Mouse (Mus musculus): Measurements from ENCODE around the gene 3110009E18Rik. TPM values are rescaled to one million over a fixed set of nuclear protein-coding genes. Genes with fewer than 3 reads are reported as not detected.

3110009E18Rik gene
- polyA plus RNA-seq (2021; fragmentation: Nextera tagmentation): 13.3 and 15.9 TPM in 2 replicates
- long read RNA-seq, experiment 1, partial matches to known transcripts: 0 of 8 reads
- long read RNA-seq, experiment 1, other reads (novel, unspliced or antisense): 2 of 8 reads
- long read RNA-seq, experiment 2, partial matches to known transcripts: 0 of 1 reads
- long read RNA-seq, experiment 2, other reads (novel, unspliced or antisense): 1 of 1 reads

GRCm38 (mm10) chr1:120120969-120121811 lies at the start of gene 3110009E18Rik, which contains the start of gene Dbi:
Gene 3110009E18Rik (plus strand): TSS chr1:120121187.
Gene Dbi (minus strand): TSS chr1:120121078.

GRCm38 (mm10) chr1:120073519-120074306 lies 47.3 kb upstream of the 3110009E18Rik start, which contains the start of gene Tmem37:
Gene Tmem37 (minus strand): TSS chr1:120074074.

Other genes starting within 250 kb of the 3110009E18Rik start
- gene Tmem177, start 208.0 kb upstream of the 3110009E18Rik start, polyA plus RNA-seq (2021; fragmentation: Nextera tagmentation): 3.8 and 4.1 TPM in 2 replicates
- 0.99 and 1.1 TPM in 2 replicates for gene Cfap221, start 124.0 kb upstream of the 3110009E18Rik start, polyA plus RNA-seq (2021; fragmentation: Nextera tagmentation)
- gene Sctr, start 114.3 kb upstream of the 3110009E18Rik start, polyA plus RNA-seq (2021; fragmentation: Nextera tagmentation): 0.21 and 0.45 TPM in 2 replicates
- gene Tmem37, start 47.1 kb upstream of the 3110009E18Rik start, polyA plus RNA-seq (2021; fragmentation: Nextera tagmentation): 2.9 and 3.9 TPM in 2 replicates
- 2,630 and 3,207 TPM in 2 replicates for gene Dbi, start 109 bp upstream of the 3110009E18Rik start, polyA plus RNA-seq (2021; fragmentation: Nextera tagmentation)
- gene Steap3, start 151.5 kb downstream of the 3110009E18Rik start, polyA plus RNA-seq (2021; fragmentation: Nextera tagmentation): 7.6 and 7.7 TPM in 2 replicates
- 123 TPM in 2 replicates for gene C1ql2, start 219.4 kb downstream of the 3110009E18Rik start, polyA plus RNA-seq (2021; fragmentation: Nextera tagmentation)